8 mouse cellular contexts compared by ENCODE assay signal in the genomic region with DNA sequence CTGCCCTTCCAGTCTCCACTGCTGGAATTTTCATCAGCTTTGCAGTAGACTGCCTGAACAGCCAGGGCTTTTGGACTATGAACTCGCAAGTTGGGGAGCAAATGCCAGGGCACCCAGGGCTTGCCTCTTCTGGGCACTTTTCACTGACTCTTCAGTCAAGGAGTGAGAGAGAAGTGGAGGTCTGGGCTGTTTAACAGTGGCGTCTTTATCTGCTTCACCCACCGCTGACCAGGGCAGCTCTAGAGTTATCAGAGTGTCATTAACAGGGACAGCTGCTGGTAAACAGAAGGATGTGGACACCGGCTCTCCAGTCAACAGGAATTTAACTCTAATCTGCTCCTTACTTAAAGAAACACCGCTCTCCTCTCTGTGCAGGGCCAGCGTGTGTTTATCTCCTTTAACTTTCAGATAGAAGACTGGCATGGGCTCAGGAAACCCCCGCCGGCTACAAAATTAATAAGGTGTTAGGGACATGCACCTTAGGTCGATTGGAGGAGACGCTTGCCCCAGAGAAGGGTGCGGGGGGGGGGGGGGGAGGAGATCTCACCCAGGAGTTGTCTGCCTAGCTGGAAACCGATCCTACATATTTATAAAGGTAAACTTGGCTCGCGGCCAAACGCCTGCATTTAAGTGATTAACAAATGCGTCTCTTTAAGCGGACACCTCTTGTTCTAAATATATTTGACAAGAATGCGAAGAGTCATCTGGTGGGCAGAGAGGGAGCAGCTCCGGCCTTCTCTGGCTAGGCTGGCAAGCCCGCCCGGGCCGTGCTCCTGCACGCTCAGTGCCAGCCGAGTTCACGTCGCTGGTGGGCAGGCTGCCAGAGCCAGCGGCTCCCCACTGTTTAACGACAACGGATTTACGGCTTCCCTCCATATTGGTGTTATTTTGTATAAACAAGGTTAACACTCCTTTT.
DNase-seq lines count a peak whose midpoint lies in the region; ATAC-seq lines count a peak whose summit lies in the region.

No protein-coding gene starts in this region.

- ATAC-seq in forebrain, embryonic 15.5 days (replicated peaks), result peak; percentile 89
- peak; percentile 60; the same call in 1 of the 2 replicates for ATAC-seq in limb, embryonic 12.5 days (ENCODE audit: insufficient number of reproducible peaks, insufficient read depth, low FRiP score, low TSS enrichment, low read depth)
- ATAC-seq in midbrain, embryonic 12.5 days (ENCODE audit: low FRiP score, low read depth), result peak; percentile 78

- no peaks in the 10 kb centered on the region for H3K36me3 ChIP-seq in forebrain, embryonic 15.5 days
- H3K36me3 ChIP-seq in hindbrain, embryonic 10.5 days, result no peaks in the 10 kb centered on the region
- no peaks in the 10 kb centered on the region for H3K36me3 ChIP-seq in limb, embryonic 12.5 days
- H3K36me3 ChIP-seq in midbrain, embryonic 12.5 days, result no peaks in the 10 kb centered on the region

- H3K9me3 ChIP-seq in forebrain, embryonic 15.5 days, result no peaks in the 10 kb centered on the region
- no peaks in the 10 kb centered on the region for H3K9me3 ChIP-seq in hindbrain, embryonic 10.5 days
- no peaks in the 10 kb centered on the region for H3K9me3 ChIP-seq in limb, embryonic 12.5 days
- no peaks in the 10 kb centered on the region for H3K9me3 ChIP-seq in midbrain, embryonic 12.5 days

- H3K4me2 ChIP-seq in forebrain, embryonic 15.5 days (replicated peaks), result peak overlapping the region; percentile 53
- peak overlapping the region; percentile 58 for H3K4me2 ChIP-seq in limb, embryonic 12.5 days
- peak overlapping the region; percentile 50 for H3K4me2 ChIP-seq in midbrain, embryonic 12.5 days (replicated peaks)

- peak overlapping the region; percentile 23 for H3K4me3 ChIP-seq in forebrain, embryonic 15.5 days
- peak overlapping the region; percentile 46 for H3K4me3 ChIP-seq in hindbrain, embryonic 10.5 days
- peak overlapping the region; percentile 28 for H3K4me3 ChIP-seq in limb, embryonic 12.5 days (replicated peaks)
- peak overlapping the region; percentile 30 for H3K4me3 ChIP-seq in midbrain, embryonic 12.5 days

- no peak overlapping the region for H3K9ac ChIP-seq in forebrain, embryonic 15.5 days (replicated peaks)
- no peak overlapping the region for H3K9ac ChIP-seq in limb, embryonic 12.5 days (replicated peaks)
- no peak overlapping the region for H3K9ac ChIP-seq in midbrain, embryonic 12.5 days (replicated peaks)

- peak; percentile 30 for DNase-seq in right cerebral cortex, postnatal 14 days
- DNase-seq in right cerebral cortex, adult 18-20 months, result no peak
- DNase-seq in hindbrain, embryonic 10.5 days (ENCODE audit: low spot score), result peak; percentile 41
- DNase-seq in testis, postnatal 14 days (ENCODE audit: low spot score), result peak; percentile 16
- DNase-seq in frontal cortex, postnatal 25 days (ENCODE audit: low spot score in 2 of 2), result no peak

- H3K27me3 ChIP-seq in forebrain, embryonic 15.5 days, result 0 out of 2 replicates have a peak, but pooled peaks cover 3% of the 10 kb centered on the region
- H3K27me3 ChIP-seq in hindbrain, embryonic 10.5 days (ENCODE audit: insufficient read depth, poor library complexity, severe bottlenecking), result peaks cover 15% of the 10 kb centered on the region
- peaks cover 26% of the 10 kb centered on the region for H3K27me3 ChIP-seq in limb, embryonic 12.5 days
- H3K27me3 ChIP-seq in midbrain, embryonic 12.5 days, result peaks cover 22% of the 10 kb centered on the region

- peaks cover 21% of the 10 kb centered on the region for H3K4me1 ChIP-seq in forebrain, embryonic 15.5 days
- peaks cover 28% of the 10 kb centered on the region for H3K4me1 ChIP-seq in hindbrain, embryonic 10.5 days (replicated peaks)
- peaks cover 29% of the 10 kb centered on the region for H3K4me1 ChIP-seq in limb, embryonic 12.5 days (replicated peaks)
- peaks cover 21% of the 10 kb centered on the region for H3K4me1 ChIP-seq in midbrain, embryonic 12.5 days

- 2% methylated on average over 30 of the region's 30 CpGs for WGBS in forebrain, embryonic 15.5 days
- WGBS in hindbrain, embryonic 10.5 days, result 3% methylated on average over 30 of the region's 30 CpGs
- WGBS in limb, embryonic 12.5 days, result under 1% methylated on average over 30 of the region's 30 CpGs
- 2% methylated on average over 29 of the region's 30 CpGs for WGBS in midbrain, embryonic 12.5 days

- H3K27ac ChIP-seq in forebrain, embryonic 15.5 days (replicated peaks), result no peak overlapping the region
- peak overlapping the region; percentile 81 for H3K27ac ChIP-seq in hindbrain, embryonic 10.5 days
- H3K27ac ChIP-seq in limb, embryonic 12.5 days, result peak overlapping the region; percentile 66; the same call in 1 of the 2 replicates
- H3K27ac ChIP-seq in midbrain, embryonic 12.5 days (replicated peaks), result no peak overlapping the region

Comparison
In these comparisons a context has a peak if more than half of its experiments do, and no peak if none do; other contexts are left out.
1. DNase-seq: peak in right cerebral cortex, postnatal 14 days (single experiment), hindbrain, embryonic 10.5 days (single experiment) and testis, postnatal 14 days (single experiment); none in right cerebral cortex, adult 18-20 months (single experiment) and frontal cortex, postnatal 25 days (0 of 2).
2. H3K27ac ChIP-seq: peak in hindbrain, embryonic 10.5 days (single experiment) and limb, embryonic 12.5 days (single experiment); none in forebrain, embryonic 15.5 days (single experiment) and midbrain, embryonic 12.5 days (single experiment).
3. Peak in every context shown above with its lines, with median percentiles within 50 percentile points of each other: ATAC-seq, H3K4me2 ChIP-seq and H3K4me3 ChIP-seq.